Mouse (Mus musculus): Measurements from ENCODE around the gene Atp1a3. TPM values are rescaled to one million over a fixed set of nuclear protein-coding genes. Genes with fewer than 3 reads are reported as not detected.

Gene Atp1a3
- polyA plus RNA-seq, 1 experiment from 2014 or later = 9.0 TPM

GRCm38 (mm10) chr7:25007609-25008374 lies 2.0 kb upstream of the Atp1a3 start:
- H3K36me3 ChIP-seq (ENCODE audit: control insufficient read depth, insufficient read depth, low read length) = peaks cover 8% of the 10 kb centered on the region; the same call in 1 of the 2 replicates
- H3K27ac ChIP-seq (replicated peaks; ENCODE audit: low read depth, low read length) = no peak overlapping the region
- H3K4me3 ChIP-seq (ENCODE audit: low read depth, low read length) = no peak overlapping the region
- peaks cover 4% of the 10 kb centered on the region; the same call in 1 of the 2 replicates for H3K4me1 ChIP-seq (ENCODE audit: control insufficient read depth, insufficient read depth, low read length)
- no peak overlapping the region for H3K9ac ChIP-seq (ENCODE audit: low read depth, low read length)
- WGBS = 21% methylated on average over 8 of the region's 8 CpGs
- ATAC-seq (ENCODE audit: low read depth) (no peak), DNase-seq (ENCODE audit: low spot score) (peak; percentile 46)
- no peak overlapping the region for H3K4me2 ChIP-seq (ENCODE audit: low read depth, low read length)
- H3K27me3 ChIP-seq (replicated peaks; ENCODE audit: control insufficient read depth, insufficient read depth, low read length) = peaks cover 87% of the 10 kb centered on the region
- H3K9me3 ChIP-seq (ENCODE audit: control insufficient read depth, low read length) = no peaks in the 10 kb centered on the region

DNA sequence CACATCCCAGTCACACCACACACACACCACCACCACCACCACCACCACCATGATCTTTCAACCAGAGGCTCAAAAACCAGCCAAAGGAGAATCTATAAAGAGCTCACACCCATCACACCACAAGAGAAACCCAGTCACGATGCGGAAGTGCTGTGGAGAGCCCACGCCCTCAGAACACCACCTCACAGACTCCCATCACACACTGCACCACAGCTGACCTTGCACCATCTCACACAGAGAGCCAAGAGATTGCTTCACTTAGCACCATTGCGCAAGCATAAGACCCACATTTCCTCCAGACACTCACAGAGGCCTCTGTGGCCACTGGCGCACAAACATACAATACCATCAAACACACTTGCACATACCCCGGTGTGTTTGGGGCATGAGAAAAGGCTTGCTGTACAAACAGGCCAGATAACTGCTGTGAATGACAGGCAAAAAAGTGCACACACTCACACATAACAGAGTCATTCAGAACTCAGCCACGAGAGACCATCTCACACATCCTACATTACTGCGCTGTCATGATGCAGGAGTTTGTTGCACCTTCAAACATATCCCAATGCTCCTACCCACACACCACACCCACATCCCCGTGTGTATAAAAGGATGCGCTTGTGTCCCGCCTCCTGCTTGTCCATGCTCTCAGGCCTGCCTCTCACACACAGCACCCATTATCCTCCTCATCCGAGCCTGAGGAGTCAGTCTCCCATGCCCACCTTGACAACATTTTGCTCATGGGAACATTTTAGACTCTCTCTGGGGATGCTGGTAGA lies 1.0 kb upstream of the Atp1a3 start:
- ATAC-seq (ENCODE audit: low read depth) (no peak), DNase-seq (ENCODE audit: low spot score) (no peak)
- 71% methylated on average over 12 of the region's 12 CpGs for WGBS
- Histone ChIP-seq H3K9me3 (ENCODE audit: control insufficient read depth, low read length) (no peaks in the 10 kb centered on the region), H3K27me3 (replicated peaks; ENCODE audit: control insufficient read depth, insufficient read depth, low read length) (peaks cover 77% of the 10 kb centered on the region), H3K4me1 (ENCODE audit: control insufficient read depth, insufficient read depth, low read length) (peaks cover 4% of the 10 kb centered on the region; the same call in 1 of the 2 replicates), H3K36me3 (ENCODE audit: control insufficient read depth, insufficient read depth, low read length) (no peaks in the 10 kb centered on the region), H3K9ac (ENCODE audit: low read depth, low read length) (no peak overlapping the region), H3K4me2 (ENCODE audit: low read depth, low read length) (no peak overlapping the region), H3K27ac (replicated peaks; ENCODE audit: low read depth, low read length) (no peak overlapping the region), H3K4me3 (ENCODE audit: low read depth, low read length) (no peak overlapping the region)

GRCm38 (mm10) chr7:25006171-25006570 lies 413 bp upstream of the Atp1a3 start:
- 68% methylated on average over 3 of the region's 3 CpGs for WGBS
- peaks cover 4% of the 10 kb centered on the region; the same call in 1 of the 2 replicates for H3K4me1 ChIP-seq (ENCODE audit: control insufficient read depth, insufficient read depth, low read length)
- DNase-seq (ENCODE audit: low spot score) = no peak

DNA sequence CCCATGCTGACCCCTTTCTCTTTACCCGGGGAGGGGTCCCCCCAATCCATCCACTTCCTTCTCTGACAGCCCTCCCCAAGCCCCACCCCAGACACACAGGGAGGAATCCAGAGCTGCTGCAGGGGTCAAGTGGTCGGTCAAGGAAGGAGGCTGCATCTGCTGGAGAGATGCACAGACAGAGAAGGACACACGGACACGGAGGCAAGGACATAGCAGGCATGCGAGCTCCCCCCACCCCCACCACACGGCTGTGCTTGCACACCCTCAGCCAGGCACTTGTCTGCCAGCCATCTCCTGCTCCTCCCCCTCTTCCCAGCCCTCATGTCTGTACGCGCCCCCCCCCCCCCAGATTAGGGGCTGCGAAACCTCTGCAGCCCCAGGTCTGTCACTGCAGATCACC lies 952 bp downstream of the Atp1a3 start:
- 38% methylated on average over 6 of the region's 9 CpGs for WGBS
- Histone ChIP-seq H3K36me3 (ENCODE audit: control insufficient read depth, insufficient read depth, low read length) (no peaks in the 10 kb centered on the region), H3K9ac (ENCODE audit: low read depth, low read length) (no peak overlapping the region), H3K4me2 (ENCODE audit: low read depth, low read length) (peak overlapping the region; percentile 69; the same call in 1 of the 2 replicates), H3K4me3 (ENCODE audit: low read depth, low read length) (peak overlapping the region; percentile 43; the same call in 1 of the 2 replicates), H3K27me3 (replicated peaks; ENCODE audit: control insufficient read depth, insufficient read depth, low read length) (peaks cover 57% of the 10 kb centered on the region), H3K27ac (replicated peaks; ENCODE audit: low read depth, low read length) (no peak overlapping the region), H3K4me1 (ENCODE audit: control insufficient read depth, insufficient read depth, low read length) (peaks cover 4% of the 10 kb centered on the region; the same call in 1 of the 2 replicates), H3K9me3 (ENCODE audit: control insufficient read depth, low read length) (no peaks in the 10 kb centered on the region)
- ATAC-seq (ENCODE audit: low read depth) = no peak
- DNase-seq (ENCODE audit: low spot score) = no peak

More at GRCm38 (mm10) chr7:25006171-25006570, 413 bp upstream of the Atp1a3 start:
- Histone ChIP-seq H3K36me3 (ENCODE audit: control insufficient read depth, insufficient read depth, low read length) (no peaks in the 10 kb centered on the region), H3K27me3 (replicated peaks; ENCODE audit: control insufficient read depth, insufficient read depth, low read length) (peaks cover 71% of the 10 kb centered on the region), H3K27ac (replicated peaks; ENCODE audit: low read depth, low read length) (no peak overlapping the region), H3K9me3 (ENCODE audit: control insufficient read depth, low read length) (no peaks in the 10 kb centered on the region), H3K9ac (ENCODE audit: low read depth, low read length) (no peak overlapping the region), H3K4me2 (ENCODE audit: low read depth, low read length) (peak overlapping the region; percentile 69), H3K4me3 (ENCODE audit: low read depth, low read length) (0 out of 2 replicates have a peak overlapping the region, but pooled peaks have one; percentile 43)
- no peak for ATAC-seq (ENCODE audit: low read depth)

- Histone ChIP-seq H3K4me2 (ENCODE audit: low read depth, low read length) (no peak overlapping the region), H3K4me3 (ENCODE audit: low read depth, low read length) (no peak overlapping the region), H3K9me3 (ENCODE audit: control insufficient read depth, low read length) (no peaks in the 10 kb centered on the region), H3K36me3 (ENCODE audit: control insufficient read depth, insufficient read depth, low read length) (no peaks in the 10 kb centered on the region), H3K4me1 (ENCODE audit: control insufficient read depth, insufficient read depth, low read length) (peaks cover 4% of the 10 kb centered on the region; the same call in 1 of the 2 replicates), H3K9ac (ENCODE audit: low read depth, low read length) (no peak overlapping the region; the same call in 1 of the 2 replicates), H3K27me3 (replicated peaks; ENCODE audit: control insufficient read depth, insufficient read depth, low read length) (peaks cover 48% of the 10 kb centered on the region), H3K27ac (replicated peaks; ENCODE audit: low read depth, low read length) (no peak overlapping the region)
- WGBS = 84% methylated on average over 7 of the region's 8 CpGs
- DNase-seq (ENCODE audit: low spot score) (no peak), ATAC-seq (ENCODE audit: low read depth) (no peak)
These were observed 1.9 kb downstream of the Atp1a3 start for GRCm38 (mm10) chr7:25003820-25004388.

GRCm38 (mm10) chr7:25003291-25003690 lies 2.5 kb downstream of the Atp1a3 start:
- Histone ChIP-seq H3K27ac (replicated peaks; ENCODE audit: low read depth, low read length) (no peak overlapping the region), H3K9ac (ENCODE audit: low read depth, low read length) (no peak overlapping the region; the same call in 1 of the 2 replicates), H3K4me1 (ENCODE audit: control insufficient read depth, insufficient read depth, low read length) (peaks cover 4% of the 10 kb centered on the region; the same call in 1 of the 2 replicates), H3K27me3 (replicated peaks; ENCODE audit: control insufficient read depth, insufficient read depth, low read length) (peaks cover 42% of the 10 kb centered on the region), H3K36me3 (ENCODE audit: control insufficient read depth, insufficient read depth, low read length) (no peaks in the 10 kb centered on the region), H3K4me2 (ENCODE audit: low read depth, low read length) (no peak overlapping the region), H3K4me3 (ENCODE audit: low read depth, low read length) (no peak overlapping the region), H3K9me3 (ENCODE audit: control insufficient read depth, low read length) (no peaks in the 10 kb centered on the region)
- 24% methylated on average over 11 of the region's 11 CpGs for WGBS
- DNase-seq (ENCODE audit: low spot score) (no peak), ATAC-seq (ENCODE audit: low read depth) (no peak)

DNA sequence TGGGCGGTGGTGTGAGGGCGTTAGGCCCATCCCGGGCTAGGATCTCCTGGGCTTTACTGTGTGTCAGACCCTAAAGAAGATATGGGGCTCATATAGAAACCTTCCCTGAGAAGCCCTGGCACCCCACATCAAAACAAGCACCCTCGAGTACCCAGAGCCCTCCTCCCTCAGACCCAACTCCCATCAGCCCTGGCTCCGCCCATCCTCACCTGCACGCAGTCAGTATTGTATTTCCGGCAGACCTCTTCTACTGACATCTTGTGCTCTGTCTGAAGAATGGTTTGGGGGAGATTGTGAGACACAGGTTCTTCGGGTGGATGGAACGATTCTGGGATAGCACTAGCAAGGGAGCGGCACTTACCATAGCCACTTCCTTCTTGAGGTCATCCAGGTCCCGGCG lies 5.0 kb downstream of the Atp1a3 start:
- peaks cover 16% of the 10 kb centered on the region; the same call in 1 of the 2 replicates for H3K27me3 ChIP-seq (replicated peaks; ENCODE audit: control insufficient read depth, insufficient read depth, low read length)
- H3K36me3 ChIP-seq (ENCODE audit: control insufficient read depth, insufficient read depth, low read length) = no peaks in the 10 kb centered on the region
- DNase-seq (ENCODE audit: low spot score) = no peak
- peaks cover 4% of the 10 kb centered on the region; the same call in 1 of the 2 replicates for H3K4me1 ChIP-seq (ENCODE audit: control insufficient read depth, insufficient read depth, low read length)
- no peak overlapping the region for H3K27ac ChIP-seq (replicated peaks; ENCODE audit: low read depth, low read length)
- no peak overlapping the region for H3K4me3 ChIP-seq (ENCODE audit: low read depth, low read length)
- ATAC-seq (ENCODE audit: low read depth) = no peak
- H3K4me2 ChIP-seq (ENCODE audit: low read depth, low read length) = no peak overlapping the region
- WGBS = 60% methylated on average over 9 of the region's 12 CpGs
- H3K9me3 ChIP-seq (ENCODE audit: control insufficient read depth, low read length) = no peaks in the 10 kb centered on the region
- H3K9ac ChIP-seq (ENCODE audit: low read depth, low read length) = no peak overlapping the region

- no peak overlapping the region for H3K27ac ChIP-seq (replicated peaks; ENCODE audit: low read depth, low read length)
- H3K36me3 ChIP-seq (ENCODE audit: control insufficient read depth, insufficient read depth, low read length) = no peaks in the 10 kb centered on the region
- peaks cover 12% of the 10 kb centered on the region; the same call in 1 of the 2 replicates for H3K27me3 ChIP-seq (replicated peaks; ENCODE audit: control insufficient read depth, insufficient read depth, low read length)
- no peak overlapping the region for H3K4me2 ChIP-seq (ENCODE audit: low read depth, low read length)
- no peak overlapping the region for H3K4me3 ChIP-seq (ENCODE audit: low read depth, low read length)
- no peak for ATAC-seq (ENCODE audit: low read depth)
- no peaks in the 10 kb centered on the region for H3K9me3 ChIP-seq (ENCODE audit: control insufficient read depth, low read length)
- no peaks in the 10 kb centered on the region for H3K4me1 ChIP-seq (ENCODE audit: control insufficient read depth, insufficient read depth, low read length)
- no peak for DNase-seq (ENCODE audit: low spot score)
- WGBS = 66% methylated on average over 7 of the region's 7 CpGs
- H3K9ac ChIP-seq (ENCODE audit: low read depth, low read length) = no peak overlapping the region
These were observed 5.5 kb downstream of the Atp1a3 start for GRCm38 (mm10) chr7:25000211-25000610.
